Mouse (Mus musculus) megakaryocyte progenitor cell, adult 5-6 weeks (primary cell): Measurements from ENCODE around the gene Nipal3. TPM values are rescaled to one million over a fixed set of nuclear protein-coding genes. Genes with fewer than 3 reads are reported as not detected.

ENCODE experiments used
- total RNA-seq, 2 experiments: library from RNA; stranded (forward) in 1 of 2; stranded (reverse) in 1 of 2; fragments of 157-497, 149-512 nt in 1 of 2; fragments of 200-1000 nt in 1 of 2; gene quantifications; 2 replicates each; pipeline versions ENCODE4 v1.2.3 to v1.2.4; 2015 to 2017

Nipal3 gene
- total RNA-seq, 2 experiments from 2014 or later: 6.6 to 23.3 TPM

Other genes with a start within 250 kb of the Nipal3 start
- gene Clic4, start 222.2 kb downstream of the Nipal3 start, total RNA-seq (2015): 28.2 and 34.1 TPM in 2 replicates
- gene Clic4, start 222.2 kb downstream of the Nipal3 start, total RNA-seq (2017): 29.9 and 35.1 TPM in 2 replicates
- gene Srrm1, start 141.7 kb downstream of the Nipal3 start, total RNA-seq (2015): 204 and 218 TPM in 2 replicates
- 112 and 141 TPM in 2 replicates for gene Srrm1, start 141.7 kb downstream of the Nipal3 start, total RNA-seq (2017)
- gene Ncmap, start 96.8 kb downstream of the Nipal3 start, total RNA-seq (2015): 0.25 TPM in 1 of 2 replicates, not detected in the other
- gene Ncmap, start 96.8 kb downstream of the Nipal3 start, total RNA-seq (2017): not detected in 2 replicates
- 3.6 and 5.6 TPM in 2 replicates for gene Rcan3, start 61.2 kb downstream of the Nipal3 start, total RNA-seq (2015)
- gene Rcan3, start 61.2 kb downstream of the Nipal3 start, total RNA-seq (2017): 4.1 and 7.7 TPM in 2 replicates
- gene Stpg1, start 248 bp downstream of the Nipal3 start, total RNA-seq (2015): 0.12 TPM in 1 of 2 replicates, not detected in the other
- gene Stpg1, start 248 bp downstream of the Nipal3 start, total RNA-seq (2017): not detected in 2 replicates
- gene Grhl3, start 78.6 kb upstream of the Nipal3 start, total RNA-seq (2015): not detected in 2 replicates
- not detected in 2 replicates for gene Grhl3, start 78.6 kb upstream of the Nipal3 start, total RNA-seq (2017)
- gene Ifnlr1, start 191.2 kb upstream of the Nipal3 start, total RNA-seq (2015): 0.68 and 1.6 TPM in 2 replicates
- gene Ifnlr1, start 191.2 kb upstream of the Nipal3 start, total RNA-seq (2017): 0.30 and 0.46 TPM in 2 replicates
- not detected in 2 replicates for gene Il22ra1, start 233.1 kb upstream of the Nipal3 start, total RNA-seq (2015)
- not detected in 2 replicates for gene Il22ra1, start 233.1 kb upstream of the Nipal3 start, total RNA-seq (2017)